Mouse (Mus musculus): ENCODE data around the gene Cux1.

DNA sequence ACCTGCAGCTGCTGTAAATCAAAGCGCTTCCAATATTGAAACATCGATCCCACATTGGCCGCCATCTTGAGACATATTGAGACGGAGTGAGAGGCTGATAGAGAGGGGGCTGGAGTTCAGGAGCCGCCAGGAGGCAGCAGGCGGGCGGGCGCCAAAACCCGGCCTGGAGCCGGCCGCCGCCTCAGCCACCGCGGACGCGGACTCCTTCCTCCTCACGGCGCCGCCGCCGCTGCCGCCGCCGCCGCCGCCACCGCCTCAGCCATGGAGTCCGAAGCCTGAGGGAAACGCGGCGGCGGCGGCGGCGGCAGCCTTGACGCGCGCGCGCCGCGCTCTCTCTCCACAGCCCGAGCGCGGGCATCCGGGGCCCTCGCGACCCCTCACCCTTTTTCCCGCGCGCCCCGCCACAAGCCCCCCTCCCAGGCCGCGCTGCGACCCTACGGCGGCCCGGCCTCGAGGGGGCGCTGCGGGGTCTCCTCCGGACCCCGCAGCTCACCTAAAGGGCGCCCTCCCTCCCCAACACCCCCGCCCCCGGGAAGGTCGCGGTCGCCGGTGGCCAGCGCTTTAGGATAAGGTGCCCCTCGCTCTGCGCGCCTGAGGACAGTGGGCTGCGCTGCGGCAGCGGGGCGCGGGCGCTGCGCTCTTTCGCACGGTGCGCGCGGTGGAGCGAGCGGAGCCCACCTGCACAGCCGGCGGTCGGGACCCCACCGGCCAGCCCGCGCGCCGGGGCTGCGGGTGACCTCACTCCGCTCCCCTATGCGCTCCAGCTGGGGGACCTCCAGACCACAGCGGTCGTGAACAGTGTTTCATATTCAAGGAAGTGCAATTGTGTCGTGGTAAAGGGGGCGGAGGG lies at the start of gene Cux1:
- TF ChIP-seq POLR2A (IDR thresholded peaks at IDR 0.05; ENCODE audit: low read depth, low read length) = no peak
- TF ChIP-seq CTCF (conservative IDR thresholded peaks at IDR 0.05; ENCODE audit: insufficient read depth, insufficient read length, low read depth, low read length) = 0 out of 2 replicates have a peak, but pooled peaks have one; percentile 8
